Mouse (Mus musculus) small intestine, adult 2 months (tissue): Measurements from ENCODE around the gene Chmp4b.

Source experiments
- CTCF ChIP-seq: fragments of 200-500 bp; IDR thresholded peaks from 2 replicates; pipeline ENCODE4 v1.5.1; 2012; ENCODE audit warnings: low read depth, mild to moderate bottlenecking, control low read depth, inconsistent platforms, low read length, moderate library complexity, mixed read lengths; ENCODE audit not compliant: insufficient replicate concordance, insufficient read length; ENCODE audit errors: extremely low read depth
- POLR2A ChIP-seq: fragments of 200-500 bp; IDR thresholded peaks from 2 replicates; pipeline ENCODE4 v1.6.1; 2012; ENCODE audit warnings: low read depth, mild to moderate bottlenecking, control low read depth, inconsistent platforms, low read length, moderate library complexity

- TF ChIP-seq POLR2A (peak; percentile 37), CTCF (peak; percentile 75)
These were observed 38.1 kb upstream of the Chmp4b start, which contains the start of the genes Zfp341 and 4930519P11Rik for GRCm38 (mm10) chr2:154613118-154614115.
